Mouse (Mus musculus) R1 (cell line): ENCODE data around the gene Ankrd33.

ENCODE experiments used
- DNase-seq: peaks from one replicate; pipeline ENCODE4 v3.0.0-alpha.2; 2018; ENCODE audit warnings: low read depth, low spot score

Ankrd33 gene

GRCm38 (mm10) chr15:101146100-101146965 is 30.8 kb downstream of the Ankrd33 start:
- no peak for DNase-seq

GRCm38 (mm10) chr15:101147115-101147909 is 31.8 kb downstream of the Ankrd33 start:
- no peak for DNase-seq

GRCm38 (mm10) chr15:101147910-101148273 is 32.3 kb downstream of the Ankrd33 start:
- DNase-seq, result no peak

DNA sequence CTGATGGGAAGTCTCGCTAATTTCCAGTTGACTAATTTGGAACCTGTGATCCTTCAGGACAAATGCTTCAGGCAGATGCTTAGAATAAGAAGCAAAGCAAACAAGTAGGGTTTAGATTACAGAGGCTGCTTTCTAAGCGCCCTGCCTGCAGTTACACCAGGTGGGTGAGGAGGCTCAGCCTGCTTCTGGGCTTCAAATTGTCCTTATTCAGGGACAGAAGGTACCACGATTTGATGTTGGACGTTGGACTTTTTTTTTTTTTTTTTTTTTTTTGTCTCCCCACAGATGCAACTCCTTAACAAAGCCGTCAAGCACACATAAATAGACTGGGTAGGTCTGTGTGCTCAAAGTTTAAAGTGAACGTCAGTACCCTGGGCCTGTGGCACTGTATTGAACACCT is 33.0 kb downstream of the Ankrd33 start:
- DNase-seq, result peak; percentile 46

DNA sequence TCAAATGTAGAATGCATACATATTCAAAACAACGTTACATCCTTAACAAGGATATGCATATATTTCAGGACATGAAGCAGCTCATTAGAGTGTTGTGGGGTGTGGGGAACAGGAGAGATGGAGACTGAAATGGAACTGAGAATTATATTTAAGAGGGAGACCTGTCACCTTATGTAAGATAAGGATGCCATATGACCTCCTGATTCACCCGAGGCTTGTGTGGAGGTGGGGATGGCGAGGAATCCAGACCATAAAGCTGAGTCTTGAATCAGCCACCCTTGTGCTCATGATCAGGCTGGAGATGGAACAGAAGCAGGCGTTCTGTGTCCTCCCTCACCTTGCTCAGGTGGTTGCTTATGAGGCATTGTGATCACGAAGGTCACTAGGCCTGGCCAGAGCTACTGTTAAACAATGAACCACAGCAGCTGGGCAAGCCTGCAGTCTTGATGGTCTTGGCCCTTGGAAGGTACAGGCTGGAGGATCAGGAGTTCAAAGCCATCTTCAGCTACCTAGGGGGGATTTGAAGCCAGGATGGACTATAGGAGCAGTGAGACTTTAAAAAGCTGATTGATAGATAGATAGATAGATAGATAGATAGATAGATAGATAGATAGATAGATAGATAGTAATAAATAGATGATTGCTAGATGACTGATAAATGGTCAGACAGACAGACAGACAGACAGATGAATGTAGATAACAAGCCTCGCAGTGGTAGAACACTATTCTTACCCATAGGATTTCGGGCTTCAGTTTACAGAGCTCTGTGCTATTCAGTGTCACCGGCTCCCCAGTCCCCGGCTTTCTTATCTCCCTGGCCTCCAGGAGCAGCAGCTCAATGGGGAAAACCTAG is 36.1 kb downstream of the Ankrd33 start:
- DNase-seq, result no peak

- DNase-seq, result no peak
Observed at GRCm38 (mm10) chr15:101154700-101155616, 39.4 kb downstream of the Ankrd33 start.

DNA sequence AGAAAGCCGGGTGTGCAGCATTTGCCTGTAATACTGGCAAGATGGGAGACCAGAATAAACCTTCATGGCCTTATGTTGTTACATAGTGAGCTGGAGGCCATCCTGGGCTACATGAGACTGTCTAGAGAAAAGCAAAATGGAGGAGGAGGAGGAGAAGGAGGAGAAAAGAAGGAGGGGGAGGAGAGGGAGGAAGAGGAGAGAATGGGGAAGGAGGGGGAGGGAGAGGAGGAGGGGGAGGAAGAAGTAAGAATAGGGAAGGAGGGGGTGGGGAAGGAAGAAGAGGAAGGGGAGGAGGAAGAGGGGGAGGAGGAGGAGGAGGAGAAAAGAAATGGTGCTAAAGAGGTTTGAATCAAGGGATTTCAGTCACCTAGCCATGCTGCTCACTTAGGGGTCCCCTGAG is 44.6 kb downstream of the Ankrd33 start:
- no peak for DNase-seq

DNA sequence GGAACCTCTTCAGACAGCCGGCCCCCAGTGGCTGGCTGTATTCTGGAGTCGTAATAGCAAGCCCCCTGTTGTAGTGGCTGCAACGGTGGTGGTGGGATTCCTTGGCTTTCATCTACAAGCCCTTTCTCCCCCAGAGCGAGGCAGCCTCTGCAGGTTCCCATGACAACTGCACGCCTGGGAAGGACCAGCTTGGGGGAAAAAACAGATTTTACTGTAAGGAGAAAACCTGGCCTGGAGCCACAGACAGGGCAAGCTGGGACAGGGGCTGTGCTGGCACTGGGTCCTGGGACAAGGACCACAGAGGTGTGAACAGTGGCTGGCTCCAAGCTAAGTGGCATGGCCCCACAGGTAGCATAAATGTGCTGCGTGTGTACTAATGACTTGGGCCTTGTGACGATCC is 45.0 kb downstream of the Ankrd33 start:
- no peak for DNase-seq

DNA sequence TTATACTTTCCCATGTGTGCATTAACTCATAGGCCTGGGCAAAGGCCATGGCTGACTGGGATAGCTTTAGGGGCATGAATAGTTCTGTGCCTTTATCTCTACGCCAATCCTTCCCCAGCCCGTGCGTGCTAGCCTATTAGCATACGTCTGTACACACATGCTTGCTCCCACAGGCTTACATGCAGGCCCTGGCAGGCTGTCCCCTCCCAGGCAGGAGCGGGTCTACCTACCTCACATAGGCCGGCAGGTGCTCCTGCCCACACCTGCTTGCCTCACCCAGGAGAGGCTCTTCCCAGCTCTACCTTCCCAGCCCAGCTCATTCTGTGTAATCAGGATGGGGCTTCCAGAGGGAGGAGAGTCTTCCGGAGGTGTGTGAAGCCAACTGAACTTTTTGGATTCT is 46.0 kb downstream of the Ankrd33 start:
- no peak for DNase-seq

GRCm38 (mm10) chr15:101163056-101163458 is 47.5 kb downstream of the Ankrd33 start:
- no peak for DNase-seq

DNA sequence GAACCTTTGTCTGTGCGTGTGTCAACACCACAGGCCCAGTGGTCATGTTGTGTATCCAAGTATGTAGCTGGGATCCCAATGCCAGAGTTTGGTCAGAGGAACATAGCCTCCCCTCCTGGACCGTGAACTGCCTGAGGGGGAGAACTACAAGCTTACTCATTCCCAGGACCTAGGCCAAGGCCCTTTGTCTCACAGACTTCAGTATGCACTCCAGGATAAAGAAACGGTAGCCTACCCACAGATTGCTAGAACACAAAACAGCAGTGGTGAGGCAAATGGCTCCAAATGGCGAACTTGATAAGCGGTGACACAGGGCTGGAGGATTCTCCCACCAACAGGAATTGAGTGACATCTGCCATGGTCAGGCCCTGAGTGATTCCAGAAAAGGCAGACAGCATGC is 48.3 kb downstream of the Ankrd33 start:
- no peak for DNase-seq

GRCm38 (mm10) chr15:101164291-101164690 is 48.7 kb downstream of the Ankrd33 start:
- DNase-seq, result peak; percentile 77

DNA sequence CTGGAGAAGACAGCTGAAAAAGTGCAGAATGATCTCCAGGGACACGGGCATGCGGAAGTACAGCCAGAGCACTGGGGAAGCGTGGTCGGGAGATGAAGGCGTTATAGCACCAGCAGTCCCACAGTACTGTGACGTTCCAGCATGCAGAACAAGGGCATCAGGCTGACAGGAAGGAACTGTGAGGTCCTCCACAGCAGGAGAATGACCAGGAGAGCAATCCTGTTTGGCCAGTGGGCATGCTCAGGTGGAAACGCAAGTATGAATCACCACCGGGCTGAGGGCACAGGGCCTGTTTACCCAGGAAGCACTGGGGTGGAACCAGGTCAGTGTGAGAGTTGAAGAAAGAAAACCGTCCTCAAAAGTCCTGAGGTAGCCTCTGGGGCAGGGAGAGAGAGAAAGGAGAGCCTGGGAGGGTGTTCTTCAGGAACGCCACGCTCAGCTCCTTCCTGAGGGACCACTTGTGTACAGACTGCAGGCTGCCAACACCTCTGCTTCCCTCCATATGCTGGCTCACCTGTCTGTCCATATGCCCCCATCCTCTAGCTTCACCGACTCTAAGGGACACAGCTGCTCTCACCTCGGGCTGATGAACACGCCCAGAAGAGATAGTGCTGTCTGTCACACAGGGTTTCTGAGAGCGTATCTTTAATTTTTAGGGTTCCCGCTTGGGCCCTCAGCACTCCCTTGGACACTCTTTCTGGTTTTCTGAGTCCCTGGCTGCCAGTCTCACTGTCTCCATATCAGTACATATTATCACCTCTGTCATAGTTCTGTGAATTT is 50.3 kb downstream of the Ankrd33 start:
- DNase-seq, result no peak

DNA sequence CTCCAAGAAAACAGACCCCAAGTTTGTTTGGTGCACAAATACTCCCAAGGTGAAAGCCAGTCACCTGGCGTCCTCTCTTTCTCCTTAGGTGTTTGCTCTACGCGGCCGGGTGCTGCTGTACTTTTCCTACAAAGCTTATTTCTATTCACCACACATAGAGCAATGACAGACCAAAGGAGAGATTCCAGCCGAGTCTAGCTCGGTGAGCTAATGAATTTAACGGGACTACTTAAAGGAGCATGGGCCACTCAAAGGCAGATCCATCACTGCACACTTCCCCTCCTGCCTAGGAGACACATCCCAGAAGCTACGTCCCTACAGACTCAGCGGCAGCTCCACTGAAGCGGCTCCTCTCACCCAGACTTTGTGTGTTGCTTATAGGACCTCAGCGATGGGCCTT is 52.0 kb downstream of the Ankrd33 start:
- no peak for DNase-seq
